Mouse (Mus musculus): ENCODE data around the gene Dync1li1. TPM values are rescaled to one million over a fixed set of nuclear protein-coding genes. Genes with fewer than 3 reads are reported as not detected.
A peak's percentile ranks its signal among the peaks of the same experiment; 100 is the strongest.

Gene Dync1li1
- 44.5 and 48.1 TPM in 2 replicates for polyA plus RNA-seq (2015; fragmentation: Nextera tagmentation; extraction: Ambion mirVana)

DNA sequence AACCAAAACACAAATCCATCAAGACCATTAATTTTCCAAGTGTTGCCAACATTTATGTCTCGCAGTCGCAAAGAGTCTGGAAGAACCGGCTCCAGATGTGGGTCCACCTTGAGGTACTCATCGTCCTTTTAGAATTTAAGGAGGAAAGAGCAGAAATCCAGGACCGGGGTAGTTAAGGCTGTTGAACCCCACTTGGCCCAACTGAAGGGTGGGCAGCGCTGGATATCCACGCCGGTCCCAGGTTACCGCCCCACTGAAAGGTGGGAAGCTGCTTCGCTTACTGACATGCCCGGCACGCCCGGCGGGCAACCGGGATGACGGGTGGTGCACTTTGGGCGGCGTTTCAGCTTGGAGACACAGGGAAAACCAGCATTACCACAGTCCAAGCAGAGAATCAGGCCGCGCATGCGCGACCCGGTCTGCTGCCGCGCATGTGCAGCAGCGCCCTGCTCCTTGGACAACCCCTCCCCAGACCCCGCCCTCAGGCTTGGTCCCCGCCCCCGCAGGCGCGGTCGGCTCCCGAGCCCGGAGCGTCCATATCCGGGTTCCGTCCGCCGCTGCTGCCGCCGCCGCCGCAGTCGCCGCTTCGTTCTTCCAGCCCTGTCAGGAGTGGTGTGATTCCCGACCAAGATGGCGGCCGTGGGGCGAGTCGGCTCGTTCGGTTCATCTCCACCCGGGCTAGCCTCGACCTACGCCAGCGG, at the start of gene Dync1li1:
Gene Dync1li1 (plus strand): TSS at position 539 of the 701 bp plus-strand sequence.
- TF ChIP-seq EP300 (IDR thresholded peaks at IDR 0.05) (no peak), CTCF (IDR thresholded peaks at IDR 0.05) (no peak)
- H3K36me3 ChIP-seq (ENCODE audit: insufficient read depth, low read length), result peaks cover 3% of the 10 kb centered on the region; the same call in 1 of the 2 replicates
- H3K4me1 ChIP-seq (ENCODE audit: insufficient read depth, low read depth, low read length), result no peaks in the 10 kb centered on the region
- H3K4me3 ChIP-seq (ENCODE audit: low read depth, low read length), result peak within 1 kb of the TSS; percentile 96
- no peaks in the 10 kb centered on the region for H3K27me3 ChIP-seq (replicated peaks; ENCODE audit: insufficient read depth, low read length)
- DNase-seq (ENCODE audit: low spot score), result peak; percentile 99
- peak within 1 kb of the TSS; percentile 73 for H3K4me2 ChIP-seq (replicated peaks; ENCODE audit: low read depth, low read length)
- no peaks in the 10 kb centered on the region for H3K9me3 ChIP-seq (ENCODE audit: low read length)
- peak; percentile 98 for ATAC-seq
- peak within 1 kb of the TSS; percentile 90 for H3K27ac ChIP-seq (ENCODE audit: low read length)
- under 1% methylated on average over 47 of the region's 57 CpGs for WGBS
- H3K9ac ChIP-seq (replicated peaks; ENCODE audit: low read depth), result peak within 1 kb of the TSS; percentile 93

DNA sequence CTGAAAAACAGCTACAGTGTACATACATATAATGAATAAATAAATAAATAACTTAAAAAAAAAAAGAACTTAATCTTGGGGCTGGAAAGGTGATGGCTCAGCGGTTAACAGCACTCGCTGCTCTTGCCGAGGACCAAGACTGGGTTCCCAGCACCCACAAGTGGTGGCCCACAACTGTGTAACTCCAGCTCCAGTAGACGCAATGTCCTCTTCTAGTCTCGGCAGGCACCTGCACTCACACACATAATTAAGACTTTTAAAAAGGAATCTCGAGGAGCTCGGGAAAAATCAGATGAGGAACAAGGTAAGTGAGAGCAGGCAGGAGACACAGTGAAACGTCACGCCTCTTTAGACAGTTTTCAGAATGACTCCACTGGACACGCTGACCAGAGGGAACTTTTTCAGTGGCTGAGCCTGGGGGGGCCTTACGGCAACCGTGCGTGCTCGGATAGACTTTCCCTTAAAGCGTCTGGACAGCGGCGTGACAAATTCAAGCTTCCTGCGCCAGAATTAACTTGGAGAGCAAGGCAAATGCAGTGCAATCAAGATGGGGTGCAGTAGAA, 49.3 kb upstream of the Dync1li1 start:
- TF ChIP-seq CTCF (IDR thresholded peaks at IDR 0.05) (no peak), EP300 (IDR thresholded peaks at IDR 0.05) (no peak)
- Histone ChIP-seq H3K4me1 (ENCODE audit: insufficient read depth, low read depth, low read length) (no peaks in the 10 kb centered on the region), H3K36me3 (ENCODE audit: insufficient read depth, low read length) (no peaks in the 10 kb centered on the region), H3K27ac (ENCODE audit: low read length) (peak overlapping the region; percentile 90), H3K4me3 (ENCODE audit: low read depth, low read length) (peak overlapping the region; percentile 74), H3K9ac (replicated peaks; ENCODE audit: low read depth) (peak overlapping the region; percentile 73), H3K4me2 (replicated peaks; ENCODE audit: low read depth, low read length) (peak overlapping the region; percentile 83), H3K27me3 (replicated peaks; ENCODE audit: insufficient read depth, low read length) (no peaks in the 10 kb centered on the region), H3K9me3 (ENCODE audit: low read length) (no peaks in the 10 kb centered on the region)
- peak; percentile 25 for DNase-seq (ENCODE audit: low spot score)
- ATAC-seq, result no peak
- WGBS, result 11% methylated on average over 18 of the region's 18 CpGs

DNA sequence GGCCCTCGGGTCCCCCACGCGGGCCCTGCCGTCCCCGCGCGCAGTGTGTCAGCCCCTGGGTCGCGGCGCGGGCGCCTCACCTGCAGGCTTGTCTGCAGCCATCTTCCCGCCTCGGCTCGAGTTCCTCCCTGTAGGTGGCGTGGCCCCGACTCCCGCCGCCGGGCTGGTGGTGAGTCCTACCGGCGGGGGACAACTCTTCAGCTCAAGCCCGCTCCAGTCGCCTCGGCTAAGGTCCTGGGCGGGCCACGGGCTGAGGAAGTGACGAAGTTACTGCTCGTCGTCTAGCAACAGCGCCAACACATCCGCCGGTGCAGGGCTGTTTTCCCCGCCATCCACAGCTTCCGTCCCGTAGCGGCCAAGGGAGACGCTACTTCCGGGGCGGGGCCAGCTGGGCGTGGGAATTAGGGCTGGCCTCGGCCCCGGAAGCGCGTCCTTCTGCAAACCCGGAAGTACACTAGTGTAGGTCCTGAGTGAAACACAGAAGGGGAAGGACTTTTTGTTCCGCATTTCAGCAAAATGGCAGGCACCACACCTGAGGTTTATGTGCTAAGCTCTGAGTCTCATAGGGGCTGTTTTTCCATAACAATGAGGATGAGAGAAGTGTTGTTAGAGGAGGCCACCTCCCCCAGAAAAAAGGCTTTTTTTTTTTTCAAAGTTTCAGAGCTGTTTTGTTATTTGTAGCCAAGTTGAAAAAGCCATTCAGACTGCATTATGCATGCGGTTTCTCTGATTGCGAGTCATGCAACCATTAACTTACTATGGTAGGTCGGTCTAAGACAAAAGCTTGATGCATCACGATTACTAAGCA, 48.5 kb upstream of the Dync1li1 start, which contains the start of gene Cnot10:
Gene Cnot10 (minus strand): TSS at position 346 of the 808 bp plus-strand sequence.
- peak within 1 kb of the TSS; percentile 90 for H3K27ac ChIP-seq (ENCODE audit: low read length)
- peak within 1 kb of the TSS; percentile 73 for H3K9ac ChIP-seq (replicated peaks; ENCODE audit: low read depth)
- H3K4me1 ChIP-seq (ENCODE audit: insufficient read depth, low read depth, low read length), result no peaks in the 10 kb centered on the region
- H3K27me3 ChIP-seq (replicated peaks; ENCODE audit: insufficient read depth, low read length), result no peaks in the 10 kb centered on the region
- DNase-seq (ENCODE audit: low spot score) (peak; percentile 99), ATAC-seq (peak; percentile 100)
- no peaks in the 10 kb centered on the region for H3K9me3 ChIP-seq (ENCODE audit: low read length)
- peak within 1 kb of the TSS; percentile 74 for H3K4me3 ChIP-seq (ENCODE audit: low read depth, low read length)
- 4% methylated on average over 51 of the region's 51 CpGs for WGBS
- no peaks in the 10 kb centered on the region for H3K36me3 ChIP-seq (ENCODE audit: insufficient read depth, low read length)
- H3K4me2 ChIP-seq (replicated peaks; ENCODE audit: low read depth, low read length), result peak within 1 kb of the TSS; percentile 83
- TF ChIP-seq EP300 (IDR thresholded peaks at IDR 0.05) (peak; percentile 55), CTCF (IDR thresholded peaks at IDR 0.05) (peak; percentile 67)

DNA sequence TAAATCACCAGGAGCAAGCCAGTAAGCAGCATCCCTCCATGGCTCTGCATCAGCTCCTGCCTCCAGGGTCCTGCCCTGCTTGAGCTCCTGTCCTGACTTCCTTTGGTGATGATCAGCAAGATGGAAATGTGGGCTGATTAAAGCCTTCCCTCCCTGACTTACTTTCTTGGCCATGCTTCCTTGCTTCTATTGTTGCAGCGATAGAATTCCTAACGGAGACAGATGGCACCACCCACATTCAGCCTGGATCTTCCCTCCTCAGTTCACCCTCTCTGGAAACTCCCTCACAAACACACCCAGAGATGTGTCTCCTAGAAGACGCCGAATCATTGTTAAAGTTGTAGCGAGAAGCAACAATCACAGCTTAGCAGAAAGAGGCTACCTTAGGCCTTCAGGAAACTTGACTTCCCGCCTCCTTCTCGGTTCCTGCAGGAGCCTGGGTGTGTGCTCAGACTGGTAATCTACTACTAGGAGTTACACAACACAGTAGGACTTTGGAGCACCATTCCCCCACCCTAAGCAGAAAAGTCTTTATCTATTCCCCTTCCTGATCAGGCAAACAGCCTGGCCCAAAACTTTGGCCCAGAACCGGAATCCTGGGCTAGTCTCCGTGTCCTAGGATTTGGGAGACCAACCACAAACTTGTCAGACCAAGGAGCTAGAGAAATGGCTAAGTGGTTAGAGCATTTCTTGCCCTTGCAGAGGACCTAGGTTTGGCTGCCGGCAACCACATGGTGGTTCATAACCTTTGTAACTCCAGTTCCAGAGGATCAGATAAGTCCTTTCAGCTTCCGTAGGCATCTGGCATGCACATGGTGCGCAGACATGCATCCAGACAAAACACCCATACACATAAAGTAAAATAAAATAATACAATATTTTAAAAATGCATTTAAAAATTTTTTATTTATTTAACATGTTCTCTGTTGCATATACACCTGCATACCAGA, 41.8 kb upstream of the Dync1li1 start:
- ATAC-seq, result no peak
- WGBS, result 86% methylated on average over 12 of the region's 12 CpGs
- Histone ChIP-seq H3K27me3 (replicated peaks; ENCODE audit: insufficient read depth, low read length) (no peaks in the 10 kb centered on the region), H3K9ac (replicated peaks; ENCODE audit: low read depth) (no peak overlapping the region), H3K36me3 (ENCODE audit: insufficient read depth, low read length) (no peaks in the 10 kb centered on the region), H3K27ac (ENCODE audit: low read length) (no peak overlapping the region), H3K4me1 (ENCODE audit: insufficient read depth, low read depth, low read length) (no peaks in the 10 kb centered on the region), H3K4me3 (ENCODE audit: low read depth, low read length) (no peak overlapping the region), H3K9me3 (ENCODE audit: low read length) (no peaks in the 10 kb centered on the region), H3K4me2 (replicated peaks; ENCODE audit: low read depth, low read length) (no peak overlapping the region)
- no peak for DNase-seq (ENCODE audit: low spot score)
- TF ChIP-seq EP300 (IDR thresholded peaks at IDR 0.05) (no peak), CTCF (IDR thresholded peaks at IDR 0.05) (no peak)

DNA sequence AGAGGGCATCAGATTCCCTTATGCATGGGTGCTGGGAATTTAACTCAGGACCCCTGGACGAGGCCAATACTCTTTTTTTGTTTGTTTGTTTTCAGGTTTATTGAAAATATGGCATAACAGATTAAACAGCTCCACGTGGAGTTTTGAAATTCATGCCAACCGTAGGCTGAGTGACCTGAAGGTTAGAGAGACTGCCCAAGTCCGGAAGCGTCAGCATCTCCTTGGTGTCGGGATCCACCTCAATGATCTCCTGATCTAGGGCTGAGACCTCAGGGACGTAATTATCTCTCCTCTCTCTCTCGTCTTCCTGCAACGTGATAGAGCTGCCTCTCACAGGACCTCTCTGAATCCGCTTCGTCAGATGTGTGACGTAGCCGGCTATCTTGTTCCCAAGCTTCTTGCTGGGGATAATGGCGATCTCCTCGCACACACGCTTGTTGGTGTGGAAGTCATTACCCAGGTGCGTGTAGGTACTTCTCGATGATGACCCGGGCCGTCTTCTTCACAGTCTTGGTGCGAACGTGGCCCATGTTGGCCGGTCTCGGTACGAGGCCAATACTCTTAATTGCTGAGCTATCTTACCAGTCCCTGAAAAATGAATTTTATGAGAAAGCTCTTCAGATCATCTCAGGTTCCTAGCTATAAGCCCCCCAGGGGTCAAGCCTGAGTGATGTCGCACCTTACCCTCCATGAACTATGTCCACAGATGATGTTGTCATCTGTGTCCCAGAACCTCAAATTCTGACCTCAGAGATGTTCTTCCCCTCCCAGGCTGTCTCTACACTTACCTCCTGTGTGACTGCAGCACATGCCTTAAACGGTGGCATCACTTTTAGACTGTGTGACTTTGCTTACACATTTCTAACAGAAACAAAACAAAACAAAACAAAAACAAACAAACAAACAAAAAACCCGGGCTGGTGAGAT, 40.8 kb upstream of the Dync1li1 start:
- H3K36me3 ChIP-seq (ENCODE audit: insufficient read depth, low read length), result no peaks in the 10 kb centered on the region
- WGBS, result 79% methylated on average over 28 of the region's 28 CpGs

More for the DNA sequence above, 40.8 kb upstream of the Dync1li1 start:
- no peak overlapping the region for H3K9ac ChIP-seq (replicated peaks; ENCODE audit: low read depth)
- H3K4me2 ChIP-seq (replicated peaks; ENCODE audit: low read depth, low read length), result no peak overlapping the region
- H3K4me3 ChIP-seq (ENCODE audit: low read depth, low read length), result no peak overlapping the region
- no peak for ATAC-seq
- no peak for TF ChIP-seq EP300 (IDR thresholded peaks at IDR 0.05)
- peak; percentile 16; the same call in 1 of the 2 replicates for TF ChIP-seq CTCF (IDR thresholded peaks at IDR 0.05)
- H3K9me3 ChIP-seq (ENCODE audit: low read length), result no peaks in the 10 kb centered on the region
- DNase-seq (ENCODE audit: low spot score), result no peak
- H3K27me3 ChIP-seq (replicated peaks; ENCODE audit: insufficient read depth, low read length), result no peaks in the 10 kb centered on the region
- H3K27ac ChIP-seq (ENCODE audit: low read length), result no peak overlapping the region
- no peaks in the 10 kb centered on the region for H3K4me1 ChIP-seq (ENCODE audit: insufficient read depth, low read depth, low read length)
